Mouse (Mus musculus): ENCODE measurements at regions not wholly inside any gene's neighbourhood (a gene's known extent, or its start where the extent isn't known, plus 50 kb on each side); places are given as distances from the start of the nearest gene placed in this dataset.

- TF ChIP-seq CTCF (IDR thresholded peaks at IDR 0.05) (peak; percentile 81), POLR2A (IDR thresholded peaks at IDR 0.05; ENCODE audit: insufficient read depth, low read depth, low read length) (no peak)
Measured at GRCm38 (mm10) chr17:48602554-48602953, 147.9 kb downstream of the Unc5cl start.

All from heart, adult 2 months (tissue).